In genomic region chr12:103103601-103104000, GRCm38 (mm10) we compare ENCODE assay signal across 9 mouse cellular contexts.
DNase-seq lines count a peak whose midpoint lies in the region; ATAC-seq lines count a peak whose summit lies in the region.
"Had no signal": no experiment of that assay in that cellular context is flagged by ENCODE, and none has a peak within 500 bp of the region (broad histone marks: within the 10 kb centered on the region; RNA-seq: fewer than 3 reads in every experiment).

No protein-coding gene starts in this region.

- ATAC-seq in intestine, embryonic 14.5 days (replicated peaks; ENCODE audit: low FRiP score, low TSS enrichment, low read depth), result no peak
- no peak for ATAC-seq in intestine, embryonic 16.5 days
- no peak for ATAC-seq in limb, embryonic 12.5 days (ENCODE audit: insufficient number of reproducible peaks, insufficient read depth, low FRiP score, low TSS enrichment, low read depth)

- DNase-seq in intestine, embryonic 14.5 days (ENCODE audit: low spot score), result peak; percentile 52
- peak; percentile 1 to 4 for DNase-seq in B cell, adult 2 months
- DNase-seq in MEL-GATA-1-ER (ENCODE audit: extremely low read depth, low read depth), result peak; percentile 24
- no peak for DNase-seq in cerebellum, adult 8-10 months
- DNase-seq in layer of hippocampus, adult 9-10 months (ENCODE audit: low spot score), result no peak
- no peak for DNase-seq in left cerebral cortex, postnatal 10 days (ENCODE audit: extremely low spot score in 1 of 2, low spot score in 2 of 2)

- no peaks in the 10 kb centered on the region; the same call in 1 of the 2 replicates for H3K4me1 ChIP-seq in intestine, embryonic 14.5 days (replicated peaks; ENCODE audit: control insufficient read depth, insufficient read depth, low read length)
- H3K4me1 ChIP-seq in intestine, embryonic 16.5 days (ENCODE audit: control insufficient read depth, insufficient read depth, low read length), result no peaks in the 10 kb centered on the region
- H3K4me1 ChIP-seq in limb, embryonic 12.5 days (replicated peaks), result no peaks in the 10 kb centered on the region

- H3K9me3 ChIP-seq in intestine, embryonic 14.5 days (ENCODE audit: control insufficient read depth, low read length), result no peaks in the 10 kb centered on the region
- no peaks in the 10 kb centered on the region for H3K9me3 ChIP-seq in intestine, embryonic 16.5 days (ENCODE audit: control insufficient read depth, low read length)
- H3K9me3 ChIP-seq in limb, embryonic 12.5 days, result no peaks in the 10 kb centered on the region
- H3K9me3 ChIP-seq: hindbrain, embryonic 10.5 days had no signal

- WGBS in intestine, embryonic 14.5 days, result 8% methylated on average over 5 of the region's 5 CpGs
- 10% methylated on average over 5 of the region's 5 CpGs for WGBS in intestine, embryonic 16.5 days
- WGBS in limb, embryonic 12.5 days, result 21% methylated on average over 5 of the region's 5 CpGs

- H3K27me3 ChIP-seq in intestine, embryonic 14.5 days (replicated peaks; ENCODE audit: control insufficient read depth, insufficient read depth, low read length), result no peaks in the 10 kb centered on the region
- H3K27me3 ChIP-seq in intestine, embryonic 16.5 days (replicated peaks; ENCODE audit: control insufficient read depth, insufficient read depth, low read length), result no peaks in the 10 kb centered on the region
- H3K27me3 ChIP-seq in limb, embryonic 12.5 days, result no peaks in the 10 kb centered on the region

- no peak overlapping the region for H3K4me3 ChIP-seq in intestine, embryonic 14.5 days (ENCODE audit: low read depth, low read length)
- no peak overlapping the region for H3K4me3 ChIP-seq in intestine, embryonic 16.5 days (ENCODE audit: low read length)
- H3K4me3 ChIP-seq in limb, embryonic 12.5 days (replicated peaks), result no peak overlapping the region
- H3K4me3 ChIP-seq: hindbrain, embryonic 10.5 days had no signal

- intact Hi-C loops in left cerebral cortex, postnatal 10 days (cut with DNase I), result loop anchor here (10.0 kb wide), 1 partner anchor 329 kb away; no protein-coding TSS in a partner anchor

- 0 out of 2 replicates have a peak overlapping the region, but pooled peaks have one; percentile 20 for H3K4me2 ChIP-seq in intestine, embryonic 14.5 days (ENCODE audit: low read length)
- H3K4me2 ChIP-seq in intestine, embryonic 16.5 days (ENCODE audit: low read depth, low read length), result no peak overlapping the region
- peak overlapping the region; percentile 36 for H3K4me2 ChIP-seq in limb, embryonic 12.5 days

- H3K9ac ChIP-seq in intestine, embryonic 14.5 days (ENCODE audit: low read length), result no peak overlapping the region
- no peak overlapping the region for H3K9ac ChIP-seq in intestine, embryonic 16.5 days (ENCODE audit: low read depth, low read length)
- no peak overlapping the region for H3K9ac ChIP-seq in limb, embryonic 12.5 days (replicated peaks)

- no peak overlapping the region for H3K27ac ChIP-seq in intestine, embryonic 14.5 days (ENCODE audit: low read depth)
- no peak overlapping the region for H3K27ac ChIP-seq in intestine, embryonic 16.5 days (ENCODE audit: low read length)
- no peak overlapping the region for H3K27ac ChIP-seq in limb, embryonic 12.5 days
- H3K27ac ChIP-seq: hindbrain, embryonic 10.5 days had no signal

- H3K36me3 ChIP-seq in intestine, embryonic 14.5 days (ENCODE audit: control insufficient read depth, insufficient read depth, low read length), result no peaks in the 10 kb centered on the region
- H3K36me3 ChIP-seq in intestine, embryonic 16.5 days (ENCODE audit: control insufficient read depth, insufficient read depth, low read length), result no peaks in the 10 kb centered on the region
- H3K36me3 ChIP-seq in limb, embryonic 12.5 days, result no peaks in the 10 kb centered on the region
- H3K36me3 ChIP-seq: hindbrain, embryonic 10.5 days had no signal

Comparison
In these comparisons a context has a peak if more than half of its experiments do, and no peak if none do; other contexts are left out.
1. DNase-seq: peak in intestine, embryonic 14.5 days (single experiment), B cell, adult 2 months (2 of 2) and MEL-GATA-1-ER (single experiment); none in cerebellum, adult 8-10 months (single experiment), layer of hippocampus, adult 9-10 months (single experiment) and left cerebral cortex, postnatal 10 days (0 of 2).